Mouse (Mus musculus): ENCODE data around the gene Fam234a. TPM values are rescaled to one million over a fixed set of nuclear protein-coding genes. Genes with fewer than 3 reads are reported as not detected.

The Fam234a gene
- total and polyA plus RNA-seq, 3 experiments, result 0.10 TPM; not detected in 2

GRCm38 (mm10) chr17:26252539-26253251 lies 8.7 kb upstream of the Fam234a start, which contains the start of gene Luc7l (continued):
- TF ChIP-seq MAZ (IDR thresholded peaks at IDR 0.05; ENCODE audit: low read depth, low read length) (no peak), ETS1 (IDR thresholded peaks at IDR 0.05; ENCODE audit: low read depth, low read length) (0 out of 2 replicates have a peak, but pooled peaks have one; percentile 3), TCF12 (IDR thresholded peaks at IDR 0.05; ENCODE audit: low read depth, low read length) (peak; percentile 74), TAL1 (IDR thresholded peaks at IDR 0.05; ENCODE audit: low read length) (no peak), EP300 (IDR thresholded peaks at IDR 0.05; ENCODE audit: low read depth in 1 of 2, low read length in 2 of 2) (no peak), GATA1 (IDR thresholded peaks at IDR 0.05; ENCODE audit: low read depth, low read length) (peak; percentile 48; the same call in 1 of the 2 replicates), BHLHE40 (IDR thresholded peaks at IDR 0.05; ENCODE audit: borderline replicate concordance, low read depth, low read length) (no peak), RAD21 (IDR thresholded peaks at IDR 0.05; ENCODE audit: low read depth, low read length) (no peak), NRF1 (IDR thresholded peaks at IDR 0.05; ENCODE audit: insufficient read depth, low read depth, low read length, poor library complexity, severe bottlenecking) (peak; percentile 69)

GRCm38 (mm10) chr17:26251886-26252538 lies 8.0 kb upstream of the Fam234a start:
- peak overlapping the region; percentile 85 to 95 for H3K4me3 ChIP-seq (ENCODE audit: control insufficient read depth in 1 of 2, insufficient read depth in 1 of 2, low read depth in 2 of 2, low read length in 2 of 2)
- TF ChIP-seq ZNF384 (IDR thresholded peaks at IDR 0.05; ENCODE audit: low read depth, low read length) (peak; percentile 69), MAFK (IDR thresholded peaks at IDR 0.05; ENCODE audit: borderline replicate concordance, low read depth, low read length) (no peak), CHD1 (IDR thresholded peaks at IDR 0.05; ENCODE audit: low read depth, low read length) (peak; percentile 58; the same call in 1 of the 2 replicates)
- peak overlapping the region; percentile 93 for H3K27ac ChIP-seq (ENCODE audit: control insufficient read depth, low read depth, low read length)
- no peaks in the 10 kb centered on the region for H3K27me3 ChIP-seq (ENCODE audit: control insufficient read depth in 1 of 2, insufficient read depth in 2 of 2, low read length in 2 of 2)
- H3K9ac ChIP-seq (ENCODE audit: control insufficient read depth, low read depth, low read length, poor library complexity, severe bottlenecking), result peak overlapping the region; percentile 97
- H3K4me1 ChIP-seq (ENCODE audit: control insufficient read depth in 1 of 2, insufficient read depth in 2 of 2, low read length in 2 of 2), result peaks cover 7% of the 10 kb centered on the region in 2 experiments; a peak in 2 of 4 replicates
- DNase-seq (ENCODE audit: low read depth, low spot score), result peak; percentile 52
- peaks cover 39% of the 10 kb centered on the region for H3K79me2 ChIP-seq (ENCODE audit: control insufficient read depth, insufficient read depth, low read length, poor library complexity)
- H3K36me3 ChIP-seq (ENCODE audit: control insufficient read depth in 1 of 2, insufficient read depth in 2 of 2, low read length in 2 of 2), result peaks cover 25 to 27% of the 10 kb centered on the region in 2 experiments
- H3K9me3 ChIP-seq (replicated peaks; ENCODE audit: insufficient read depth, low read length), result no peaks in the 10 kb centered on the region

GRCm38 (mm10) chr17:26243471-26244100 lies 456 bp downstream of the Fam234a start:
- H3K4me1 ChIP-seq (ENCODE audit: control insufficient read depth in 1 of 2, insufficient read depth in 2 of 2, low read length in 2 of 2), result peaks cover 11 to 22% of the 10 kb centered on the region in 2 experiments
- no peak for DNase-seq (ENCODE audit: low read depth, low spot score)

More at GRCm38 (mm10) chr17:26243471-26244100, 456 bp downstream of the Fam234a start:
- H3K9me3 ChIP-seq (replicated peaks; ENCODE audit: insufficient read depth, low read length), result no peaks in the 10 kb centered on the region
- H3K4me3 ChIP-seq (ENCODE audit: control insufficient read depth in 1 of 2, insufficient read depth in 1 of 2, low read depth in 2 of 2, low read length in 2 of 2), result no peak overlapping the region
- no peak overlapping the region for H3K9ac ChIP-seq (ENCODE audit: control insufficient read depth, low read depth, low read length, poor library complexity, severe bottlenecking)
- H3K27me3 ChIP-seq (ENCODE audit: control insufficient read depth in 1 of 2, insufficient read depth in 2 of 2, low read length in 2 of 2), result no peaks in the 10 kb centered on the region
- H3K27ac ChIP-seq (ENCODE audit: control insufficient read depth, low read depth, low read length), result no peak overlapping the region
- H3K79me2 ChIP-seq (ENCODE audit: control insufficient read depth, insufficient read depth, low read length, poor library complexity), result no peaks in the 10 kb centered on the region
- peaks cover 0 to 18% of the 10 kb centered on the region in 2 experiments; a peak in 2 of 4 replicates for H3K36me3 ChIP-seq (ENCODE audit: control insufficient read depth in 1 of 2, insufficient read depth in 2 of 2, low read length in 2 of 2)
- TF ChIP-seq MXI1 (IDR thresholded peaks at IDR 0.05; ENCODE audit: low read depth, low read length) (no peak), USF2 (IDR thresholded peaks at IDR 0.05; ENCODE audit: borderline replicate concordance in 1 of 2, insufficient read depth in 1 of 2, low read depth in 1 of 2, low read length in 2 of 2) (no peak), CTCF (IDR thresholded peaks at IDR 0.05 in 2 of 3, conservative IDR thresholded peaks at IDR 0.05 in 1 of 3; ENCODE audit: control insufficient read depth in 1 of 3, insufficient read depth in 1 of 3, low read depth in 2 of 3, low read length in 3 of 3, poor library complexity in 1 of 3, severe bottlenecking in 1 of 3) (peak in 1 of 3 experiments; percentile 1; a peak in 1 of 6 replicates), NRF1 (IDR thresholded peaks at IDR 0.05; ENCODE audit: insufficient read depth, low read depth, low read length, poor library complexity, severe bottlenecking) (no peak), GABPA (IDR thresholded peaks at IDR 0.05; ENCODE audit: low read depth, low read length) (no peak), POLR2A (IDR thresholded peaks at IDR 0.05; ENCODE audit: control insufficient read depth in 1 of 2, insufficient read depth in 1 of 2, low read depth in 1 of 2, low read length in 2 of 2, poor library complexity in 1 of 2) (0 out of 4 replicates have a peak, but pooled peaks of 1 of the 2 experiments have one; percentile 31), MAZ (IDR thresholded peaks at IDR 0.05; ENCODE audit: low read depth, low read length) (no peak), CHD1 (IDR thresholded peaks at IDR 0.05; ENCODE audit: low read depth, low read length) (no peak), ELF1 (IDR thresholded peaks at IDR 0.05; ENCODE audit: low read depth, low read length) (no peak), ZC3H11A (IDR thresholded peaks at IDR 0.05; ENCODE audit: low read depth, low read length) (no peak), BHLHE40 (IDR thresholded peaks at IDR 0.05; ENCODE audit: borderline replicate concordance, low read depth, low read length) (no peak)
